Mouse (Mus musculus) thymus, postnatal 4 days (tissue): ENCODE data around the gene Trim11.
A peak's percentile ranks its signal among the peaks of the same experiment; 100 is the strongest.

ENCODE experiments used
- DNase-seq: peaks from one replicate; pipeline ENCODE4 v3.0.0; 2021

The Trim11 gene

GRCm38 (mm10) chr11:58957226-58957914 is 20.5 kb upstream of the Trim11 start:
- no peak for DNase-seq

GRCm38 (mm10) chr11:58958536-58958935 is 19.4 kb upstream of the Trim11 start:
- no peak for DNase-seq

- DNase-seq, result no peak
Observed at GRCm38 (mm10) chr11:58959186-58959825, 18.6 kb upstream of the Trim11 start.

- peak; percentile 74 for DNase-seq
Observed at GRCm38 (mm10) chr11:58959921-58960465, 17.9 kb upstream of the Trim11 start.

GRCm38 (mm10) chr11:58961364-58962177 is 16.3 kb upstream of the Trim11 start:
- DNase-seq, result no peak

GRCm38 (mm10) chr11:58963543-58963942 is 14.3 kb upstream of the Trim11 start:
- peak; percentile 74 for DNase-seq

GRCm38 (mm10) chr11:58964216-58964615 is 13.7 kb upstream of the Trim11 start:
- no peak for DNase-seq

- no peak for DNase-seq
Observed at GRCm38 (mm10) chr11:58965001-58965760, 12.7 kb upstream of the Trim11 start.

- peak; percentile 70 for DNase-seq
Observed at GRCm38 (mm10) chr11:58967346-58967745, 10.5 kb upstream of the Trim11 start.

GRCm38 (mm10) chr11:58968551-58968950 is 9.3 kb upstream of the Trim11 start:
- DNase-seq, result no peak

GRCm38 (mm10) chr11:58969027-58969426 is 8.9 kb upstream of the Trim11 start:
- DNase-seq, result no peak

- no peak for DNase-seq
Observed at GRCm38 (mm10) chr11:58969659-58970058, 8.2 kb upstream of the Trim11 start.

GRCm38 (mm10) chr11:58970831-58971530 is 6.9 kb upstream of the Trim11 start:
- DNase-seq, result peak; percentile 25

GRCm38 (mm10) chr11:58971796-58972195 is 6.1 kb upstream of the Trim11 start:
- no peak for DNase-seq

GRCm38 (mm10) chr11:58974414-58974813 is 3.5 kb upstream of the Trim11 start:
- DNase-seq, result no peak

GRCm38 (mm10) chr11:58977150-58977549 is 743 bp upstream of the Trim11 start:
- peak; percentile 65 for DNase-seq

GRCm38 (mm10) chr11:58977607-58978026 is 276 bp upstream of the Trim11 start:
- DNase-seq, result no peak

GRCm38 (mm10) chr11:58978706-58979030 is 775 bp downstream of the Trim11 start:
- no peak for DNase-seq

GRCm38 (mm10) chr11:58979183-58979582 is 1.3 kb downstream of the Trim11 start:
- no peak for DNase-seq

- DNase-seq, result no peak
Observed at GRCm38 (mm10) chr11:58979661-58980060, 1.8 kb downstream of the Trim11 start.

GRCm38 (mm10) chr11:58980381-58980990 is 2.6 kb downstream of the Trim11 start:
- no peak for DNase-seq
